Mouse (Mus musculus): ENCODE data around the gene Ttc39b. TPM values are rescaled to one million over a fixed set of nuclear protein-coding genes. Genes with fewer than 3 reads are reported as not detected.

Ttc39b gene
- total and polyA plus RNA-seq, 3 experiments = 0.49 TPM; not detected in 2

DNA sequence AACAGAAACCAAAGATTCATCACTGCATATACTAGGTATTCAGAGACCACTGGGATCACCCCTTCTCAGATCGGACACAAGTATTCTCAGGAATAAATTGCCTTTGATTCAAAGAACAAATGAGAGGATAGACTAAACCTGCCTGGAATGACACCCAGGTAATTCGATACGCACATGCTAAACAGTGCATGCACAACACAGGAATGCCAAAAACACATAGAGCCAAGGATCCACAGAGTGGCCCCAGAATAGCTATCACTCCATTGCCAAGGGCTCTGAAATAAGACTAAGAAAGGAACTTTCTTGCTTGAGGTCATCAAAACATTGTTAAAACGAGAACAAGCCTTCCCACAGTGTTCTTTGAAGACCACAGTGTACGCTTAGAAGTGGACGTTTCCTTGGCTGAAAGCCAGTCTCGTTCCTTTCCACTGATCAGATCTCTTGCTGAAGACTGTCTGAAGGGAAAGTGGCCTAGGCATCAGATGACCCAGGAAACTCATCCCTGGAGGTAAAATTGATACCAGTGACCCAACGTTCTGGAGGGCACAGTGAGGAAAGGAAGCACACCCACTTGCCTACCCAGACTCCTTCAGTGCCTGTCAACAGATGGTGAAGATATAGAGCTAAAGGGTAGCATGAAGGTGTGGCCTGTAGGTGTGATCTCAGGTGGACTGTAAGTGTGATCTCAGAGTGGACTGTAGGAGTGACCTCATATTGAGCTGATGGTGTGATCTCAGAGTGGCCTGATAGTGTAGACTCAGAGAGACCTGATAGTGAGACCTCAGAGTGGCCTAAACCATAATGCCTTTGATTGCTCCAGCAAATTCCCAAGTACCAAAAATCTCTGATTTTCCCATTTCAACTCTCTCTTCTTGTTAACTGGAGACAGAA, 141.6 kb downstream of the Ttc39b start:
- peaks cover 26% of the 10 kb centered on the region for H3K9me3 ChIP-seq (replicated peaks)

GRCm38 (mm10) chr4:83177471-83177870, 146.6 kb downstream of the Ttc39b start:
- Histone ChIP-seq H3K9me3 (replicated peaks) (peaks cover 17% of the 10 kb centered on the region), H3K4me1 (ENCODE audit: insufficient read depth, low read depth, low read length) (no peaks in the 10 kb centered on the region), H3K4me3 (ENCODE audit: low read depth, low read length) (no peak overlapping the region), H3K27me3 (ENCODE audit: insufficient read depth, low read length) (no peaks in the 10 kb centered on the region), H3K36me3 (replicated peaks) (no peaks in the 10 kb centered on the region)
- TF ChIP-seq GATA2 (IDR thresholded peaks at IDR 0.05; ENCODE audit: borderline replicate concordance, low read depth, low read length) (no peak), GATA1 (IDR thresholded peaks at IDR 0.05; ENCODE audit: borderline replicate concordance, low read length) (no peak), POLR2AphosphoS5 (IDR thresholded peaks at IDR 0.05; ENCODE audit: insufficient replicate concordance, low read depth, low read length) (no peak), TAL1 (conservative IDR thresholded peaks at IDR 0.05; ENCODE audit: low read depth, low read length) (no peak), CTCF (IDR thresholded peaks at IDR 0.05; ENCODE audit: low read depth, low read length) (no peak)
- DNase-seq (ENCODE audit: low spot score) = no peak
- no peak for ATAC-seq (ENCODE audit: extremely low read depth, insufficient number of reproducible peaks, low FRiP score, poor library complexity, severe bottlenecking)

More for the DNA sequence above, 141.6 kb downstream of the Ttc39b start:
- no peak for TF ChIP-seq POLR2AphosphoS5 (IDR thresholded peaks at IDR 0.05; ENCODE audit: insufficient replicate concordance, low read depth, low read length)
- no peak for TF ChIP-seq TAL1 (conservative IDR thresholded peaks at IDR 0.05; ENCODE audit: low read depth, low read length)
- no peak for TF ChIP-seq CTCF (IDR thresholded peaks at IDR 0.05; ENCODE audit: low read depth, low read length)
- Histone ChIP-seq H3K4me3 (ENCODE audit: low read depth, low read length) (no peak overlapping the region), H3K4me1 (ENCODE audit: insufficient read depth, low read depth, low read length) (no peaks in the 10 kb centered on the region), H3K27me3 (ENCODE audit: insufficient read depth, low read length) (no peaks in the 10 kb centered on the region), H3K36me3 (replicated peaks) (no peaks in the 10 kb centered on the region)
- ATAC-seq (ENCODE audit: extremely low read depth, insufficient number of reproducible peaks, low FRiP score, poor library complexity, severe bottlenecking) (no peak), DNase-seq (ENCODE audit: low spot score) (no peak)

GRCm38 (mm10) chr4:83174946-83175345, 149.1 kb downstream of the Ttc39b start:
- H3K27me3 ChIP-seq (ENCODE audit: insufficient read depth, low read length) = no peaks in the 10 kb centered on the region
- H3K4me3 ChIP-seq (ENCODE audit: low read depth, low read length) = no peak overlapping the region
- TF ChIP-seq CTCF (IDR thresholded peaks at IDR 0.05; ENCODE audit: low read depth, low read length) (no peak), GATA2 (IDR thresholded peaks at IDR 0.05; ENCODE audit: borderline replicate concordance, low read depth, low read length) (no peak), POLR2AphosphoS5 (IDR thresholded peaks at IDR 0.05; ENCODE audit: insufficient replicate concordance, low read depth, low read length) (no peak), GATA1 (IDR thresholded peaks at IDR 0.05; ENCODE audit: borderline replicate concordance, low read length) (no peak), TAL1 (conservative IDR thresholded peaks at IDR 0.05; ENCODE audit: low read depth, low read length) (no peak)
- peaks cover 30% of the 10 kb centered on the region for H3K9me3 ChIP-seq (replicated peaks)
- DNase-seq (ENCODE audit: low spot score) = no peak
- no peak for ATAC-seq (ENCODE audit: extremely low read depth, insufficient number of reproducible peaks, low FRiP score, poor library complexity, severe bottlenecking)
- H3K36me3 ChIP-seq (replicated peaks) = no peaks in the 10 kb centered on the region
- H3K4me1 ChIP-seq (ENCODE audit: insufficient read depth, low read depth, low read length) = no peaks in the 10 kb centered on the region

DNA sequence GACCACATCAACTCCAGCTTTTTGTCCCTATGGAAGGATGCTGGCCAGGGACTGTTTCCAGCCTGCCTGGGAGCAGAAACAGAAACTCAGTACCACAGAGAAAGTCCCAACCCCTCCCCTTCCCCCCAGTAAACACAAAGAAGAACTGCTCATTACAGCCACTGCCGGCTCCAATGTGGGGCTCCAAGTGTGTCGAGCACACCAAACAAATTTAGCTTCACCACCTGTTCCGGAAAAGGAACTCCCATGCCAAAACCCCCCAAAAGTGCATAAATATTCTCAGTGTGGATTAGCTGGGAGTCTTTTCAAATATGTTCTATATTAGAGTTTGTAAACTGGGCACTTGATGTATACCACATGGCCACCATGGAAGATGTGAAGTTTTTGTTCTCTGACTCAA, 151.8 kb downstream of the Ttc39b start:
- TF ChIP-seq TAL1 (conservative IDR thresholded peaks at IDR 0.05; ENCODE audit: low read depth, low read length) = no peak
- TF ChIP-seq GATA1 (IDR thresholded peaks at IDR 0.05; ENCODE audit: borderline replicate concordance, low read length) = no peak
- TF ChIP-seq CTCF (IDR thresholded peaks at IDR 0.05; ENCODE audit: low read depth, low read length) = no peak
- no peak for TF ChIP-seq POLR2AphosphoS5 (IDR thresholded peaks at IDR 0.05; ENCODE audit: insufficient replicate concordance, low read depth, low read length)
- TF ChIP-seq GATA2 (IDR thresholded peaks at IDR 0.05; ENCODE audit: borderline replicate concordance, low read depth, low read length) = no peak

GRCm38 (mm10) chr4:83170741-83171140, 153.3 kb downstream of the Ttc39b start:
- no peaks in the 10 kb centered on the region for H3K27me3 ChIP-seq (ENCODE audit: insufficient read depth, low read length)
- no peaks in the 10 kb centered on the region for H3K36me3 ChIP-seq (replicated peaks)
- no peak for TF ChIP-seq GATA1 (IDR thresholded peaks at IDR 0.05; ENCODE audit: borderline replicate concordance, low read length)
- no peak for TF ChIP-seq CTCF (IDR thresholded peaks at IDR 0.05; ENCODE audit: low read depth, low read length)
- no peak for TF ChIP-seq POLR2AphosphoS5 (IDR thresholded peaks at IDR 0.05; ENCODE audit: insufficient replicate concordance, low read depth, low read length)
- no peak for TF ChIP-seq TAL1 (conservative IDR thresholded peaks at IDR 0.05; ENCODE audit: low read depth, low read length)
- no peak for TF ChIP-seq GATA2 (IDR thresholded peaks at IDR 0.05; ENCODE audit: borderline replicate concordance, low read depth, low read length)
- no peak overlapping the region for H3K4me3 ChIP-seq (ENCODE audit: low read depth, low read length)
- H3K4me1 ChIP-seq (ENCODE audit: insufficient read depth, low read depth, low read length) = no peaks in the 10 kb centered on the region
- DNase-seq (ENCODE audit: low spot score) (no peak), ATAC-seq (ENCODE audit: extremely low read depth, insufficient number of reproducible peaks, low FRiP score, poor library complexity, severe bottlenecking) (no peak)
- peaks cover 41% of the 10 kb centered on the region for H3K9me3 ChIP-seq (replicated peaks)

More for the DNA sequence above, 151.8 kb downstream of the Ttc39b start:
- DNase-seq (ENCODE audit: low spot score) = no peak
- Histone ChIP-seq H3K27me3 (ENCODE audit: insufficient read depth, low read length) (no peaks in the 10 kb centered on the region), H3K9me3 (replicated peaks) (peaks cover 37% of the 10 kb centered on the region), H3K4me1 (ENCODE audit: insufficient read depth, low read depth, low read length) (no peaks in the 10 kb centered on the region), H3K36me3 (replicated peaks) (no peaks in the 10 kb centered on the region), H3K4me3 (ENCODE audit: low read depth, low read length) (no peak overlapping the region)
- no peak for ATAC-seq (ENCODE audit: extremely low read depth, insufficient number of reproducible peaks, low FRiP score, poor library complexity, severe bottlenecking)

Other genes with a start within 250 kb of the Ttc39b start
- gene Snapc3, start 93.5 kb upstream of the Ttc39b start, total RNA-seq (2014; fragmentation: Nextera tagmentation) = 48.3 and 61.4 TPM in 2 replicates
- 41.0 and 57.6 TPM in 2 replicates for gene Snapc3, start 93.5 kb upstream of the Ttc39b start, total RNA-seq (2017)
- 7.4 and 8.7 TPM in 2 replicates for gene Snapc3, start 93.5 kb upstream of the Ttc39b start, polyA plus RNA-seq (2012)
- 252 and 284 TPM in 2 replicates for gene Psip1, start 162.2 kb upstream of the Ttc39b start, total RNA-seq (2014; fragmentation: Nextera tagmentation)
- gene Psip1, start 162.2 kb upstream of the Ttc39b start, total RNA-seq (2017) = 132 and 170 TPM in 2 replicates
- gene Psip1, start 162.2 kb upstream of the Ttc39b start, polyA plus RNA-seq (2012) = 67.3 and 85.9 TPM in 2 replicates
- gene Ccdc171, start 201.3 kb upstream of the Ttc39b start, total RNA-seq (2014; fragmentation: Nextera tagmentation) = 10.7 and 15.0 TPM in 2 replicates
- gene Ccdc171, start 201.3 kb upstream of the Ttc39b start, total RNA-seq (2017) = 5.6 and 7.8 TPM in 2 replicates
- gene Ccdc171, start 201.3 kb upstream of the Ttc39b start, polyA plus RNA-seq (2012) = 1.4 and 1.8 TPM in 2 replicates

All from G1E (cell line).